Mouse (Mus musculus) CH12.LX (cell line): Measurements from ENCODE around the gene Car10. TPM values are rescaled to one million over a fixed set of nuclear protein-coding genes. Genes with fewer than 3 reads are reported as not detected.

Experiments
- DNase-seq: peaks from one replicate; pipeline ENCODE4 v3.0.0-alpha.2; 2013; ENCODE audit errors: extremely low read depth
- H3K27ac ChIP-seq: 2 replicates; pipeline ENCODE4 v1.5.1; 2012; ENCODE audit warnings: low read depth, mild to moderate bottlenecking, control low read depth, moderate library complexity; ENCODE audit not compliant: insufficient read depth
- H3K27me3 ChIP-seq: replicated peaks from 2 replicates; pipeline ENCODE3; 2012; ENCODE audit warnings: inconsistent platforms
- H3K36me3 ChIP-seq, 2 experiments: replicated peaks in 1 of 2; 2 replicates each; pipeline versions ENCODE3 to v1.6.1; 2012; ENCODE audit warnings: inconsistent platforms in 1 of 2, low read length in 1 of 2, mild to moderate bottlenecking in 1 of 2, mixed read lengths in 1 of 2, moderate library complexity in 1 of 2; ENCODE audit not compliant: control insufficient read depth in 1 of 2, insufficient read depth in 1 of 2
- H3K4me1 ChIP-seq, 2 experiments: 2 replicates each; pipeline ENCODE4 v1.6.1; 2012; ENCODE audit warnings: inconsistent platforms in 1 of 2, moderate library complexity in 1 of 2; ENCODE audit not compliant: insufficient read depth in 2 of 2, control insufficient read depth in 1 of 2
- H3K4me2 ChIP-seq: 2 replicates; pipeline ENCODE4 v1.6.1; 2012; ENCODE audit warnings: low read depth, mild to moderate bottlenecking, control low read depth; ENCODE audit not compliant: poor library complexity, insufficient read depth, severe bottlenecking
- H3K4me3 ChIP-seq, 3 experiments: fragments of 150-350 bp in 1 of 3; sonication (generic) in 1 of 3; replicated peaks in 1 of 3; 2 replicates each; pipeline versions ENCODE3 to v1.5.1; 2011 to 2012; ENCODE audit warnings: low read depth in 2 of 3, low read length in 2 of 3, mild to moderate bottlenecking in 2 of 3, moderate library complexity in 2 of 3, control low read depth in 1 of 3, improper control_type of control experiment in 1 of 3, inconsistent platforms in 1 of 3, mixed read lengths in 1 of 3; ENCODE audit not compliant: poor library complexity in 1 of 3
- H3K79me2 ChIP-seq: replicated peaks from 2 replicates; pipeline ENCODE4 v1.6.1; 2012; ENCODE audit warnings: mild to moderate bottlenecking, moderate library complexity; ENCODE audit not compliant: control insufficient read depth, poor library complexity, insufficient read depth, severe bottlenecking; ENCODE audit errors: extremely low read depth
- H3K9ac ChIP-seq: 2 replicates; pipeline ENCODE4 v1.6.1; 2012; ENCODE audit warnings: low read depth, mild to moderate bottlenecking, control low read depth, moderate library complexity; ENCODE audit not compliant: insufficient read depth
- H3K9me3 ChIP-seq: replicated peaks from 2 replicates; pipeline ENCODE3; 2012; ENCODE audit warnings: low read length, inconsistent platforms, mixed read lengths
- BHLHE40 ChIP-seq: IDR thresholded peaks from 2 replicates; pipeline ENCODE4 v1.6.1; 2011; ENCODE audit warnings: mild to moderate bottlenecking, low read depth, low read length, improper control_type of control experiment
- CHD2 ChIP-seq: IDR thresholded peaks from 2 replicates; pipeline ENCODE4 v1.6.1; 2011; ENCODE audit warnings: low read length, improper control_type of control experiment
- CTCF ChIP-seq, 2 experiments: IDR thresholded peaks in 1 of 2; conservative IDR thresholded peaks in 1 of 2; 2 replicates each; pipeline ENCODE4 v1.5.1; 2011 to 2012; ENCODE audit warnings: low read depth in 2 of 2, low read length in 2 of 2, improper control_type of control experiment in 1 of 2, inconsistent platforms in 1 of 2, mild to moderate bottlenecking in 1 of 2, moderate library complexity in 1 of 2
- ETS1 ChIP-seq: conservative IDR thresholded peaks from 2 replicates; pipeline ENCODE4 v1.6.1; 2012; ENCODE audit warnings: low read depth, mild to moderate bottlenecking, inconsistent platforms, low read length, improper control_type of control experiment, moderate library complexity
- GABPA ChIP-seq: IDR thresholded peaks from 2 replicates; pipeline ENCODE4 v1.6.1; 2012; ENCODE audit warnings: low read depth, low read length, improper control_type of control experiment, inconsistent platforms; ENCODE audit not compliant: insufficient replicate concordance
- JUND ChIP-seq: conservative IDR thresholded peaks from 2 replicates; pipeline ENCODE4 v1.6.1; 2011; ENCODE audit warnings: low read depth, low read length, improper control_type of control experiment
- KAT2A ChIP-seq: IDR thresholded peaks from 2 replicates; pipeline ENCODE4 v1.6.1; 2012; ENCODE audit warnings: low read length, improper control_type of control experiment, inconsistent platforms; ENCODE audit not compliant: insufficient replicate concordance
- MAFK ChIP-seq: IDR thresholded peaks from 2 replicates; pipeline ENCODE4 v1.6.1; 2011; ENCODE audit warnings: low read length, improper control_type of control experiment; ENCODE audit not compliant: insufficient replicate concordance
- MAX ChIP-seq: IDR thresholded peaks from 2 replicates; pipeline ENCODE4 v1.6.1; 2011; ENCODE audit warnings: low read length, improper control_type of control experiment
- MXI1 ChIP-seq: IDR thresholded peaks from 2 replicates; pipeline ENCODE4 v1.6.1; 2011; ENCODE audit warnings: mild to moderate bottlenecking, low read depth, low read length, improper control_type of control experiment
- MYC ChIP-seq: IDR thresholded peaks from 2 replicates; pipeline ENCODE4 v1.6.1; 2011; ENCODE audit warnings: low read depth, mild to moderate bottlenecking, improper control_type of control experiment, low read length
- NELFE ChIP-seq: IDR thresholded peaks from 2 replicates; pipeline ENCODE4 v1.6.1; 2011; ENCODE audit warnings: low read depth, low read length, improper control_type of control experiment
- NRF1 ChIP-seq: IDR thresholded peaks from 2 replicates; pipeline ENCODE4 v1.6.1; 2014; ENCODE audit warnings: low read depth, mild to moderate bottlenecking, inconsistent platforms, low read length, improper control_type of control experiment, moderate library complexity
- PAX5 ChIP-seq: IDR thresholded peaks from 2 replicates; pipeline ENCODE4 v1.6.1; 2012; ENCODE audit warnings: low read length, inconsistent platforms, mixed read lengths
- POLR2A ChIP-seq: IDR thresholded peaks from 2 replicates; pipeline ENCODE4 v1.6.1; 2011; ENCODE audit warnings: low read depth, mild to moderate bottlenecking, improper control_type of control experiment, low read length
- RAD21 ChIP-seq: IDR thresholded peaks from 2 replicates; pipeline ENCODE4 v1.6.1; 2011; ENCODE audit warnings: low read depth, mild to moderate bottlenecking, low read length, improper control_type of control experiment, moderate library complexity
- SIN3A ChIP-seq: IDR thresholded peaks from 2 replicates; pipeline ENCODE4 v1.6.1; 2012; ENCODE audit warnings: low read length, improper control_type of control experiment, inconsistent platforms
- SMC3 ChIP-seq: IDR thresholded peaks from 2 replicates; pipeline ENCODE4 v1.6.1; 2011; ENCODE audit warnings: low read depth, low read length, improper control_type of control experiment
- TCF12 ChIP-seq: IDR thresholded peaks from 2 replicates; pipeline ENCODE4 v1.6.1; 2014; ENCODE audit warnings: low read depth, mild to moderate bottlenecking, inconsistent platforms, low read length, improper control_type of control experiment
- UBTF ChIP-seq: IDR thresholded peaks from 2 replicates; pipeline ENCODE4 v1.6.1; 2012; ENCODE audit warnings: low read depth, mild to moderate bottlenecking, inconsistent platforms, low read length, improper control_type of control experiment, moderate library complexity
- ZKSCAN1 ChIP-seq: IDR thresholded peaks from 2 replicates; pipeline ENCODE4 v1.6.1; 2012; ENCODE audit warnings: low read depth, inconsistent platforms, low read length, improper control_type of control experiment, borderline replicate concordance
- ZNF384 ChIP-seq: IDR thresholded peaks from 2 replicates; pipeline ENCODE4 v1.6.1; 2012; ENCODE audit warnings: low read depth, low read length, improper control_type of control experiment, inconsistent platforms
- dilution Hi-C: fragments of 300-500 bp; cut with MboI; formaldehyde crosslinking; loops from 2 replicates; pipeline ENCODE4 v1.14.3; 2020; ENCODE audit warnings: low sequenced_read_pairs; ENCODE audit not compliant: extremely low pct_unique_long_range_greater_than_20kb, extremely low pct_ligation_motif_present
- in situ Hi-C: fragments of 300-500 bp; cut with MboI; formaldehyde crosslinking; loops from 3 replicates; pipeline ENCODE4 v1.14.3; 2019; ENCODE audit warnings: low sequenced_read_pairs, low pct_ligation_motif_present, low pct_unique_long_range_greater_than_20kb, mixed read lengths
- polyA plus RNA-seq: library from polyadenylated mRNA; unstranded; fragments of >175 nt; gene quantifications from 2 replicates; pipeline ENCODE4 v1.2.1, GENCODE M21; 2012; ENCODE audit warnings: low read depth; ENCODE audit not compliant: insufficient read length
- total RNA-seq, 2 experiments: library from RNA; depleted of rRNA; stranded (reverse); fragments of 300-350 nt in 1 of 2; fragments of >200 nt in 1 of 2; gene quantifications; 2 replicates each; pipeline ENCODE4 v1.2.3; 2012 to 2014

The Car10 gene
- total and polyA plus RNA-seq, 3 experiments, result not detected

DNA sequence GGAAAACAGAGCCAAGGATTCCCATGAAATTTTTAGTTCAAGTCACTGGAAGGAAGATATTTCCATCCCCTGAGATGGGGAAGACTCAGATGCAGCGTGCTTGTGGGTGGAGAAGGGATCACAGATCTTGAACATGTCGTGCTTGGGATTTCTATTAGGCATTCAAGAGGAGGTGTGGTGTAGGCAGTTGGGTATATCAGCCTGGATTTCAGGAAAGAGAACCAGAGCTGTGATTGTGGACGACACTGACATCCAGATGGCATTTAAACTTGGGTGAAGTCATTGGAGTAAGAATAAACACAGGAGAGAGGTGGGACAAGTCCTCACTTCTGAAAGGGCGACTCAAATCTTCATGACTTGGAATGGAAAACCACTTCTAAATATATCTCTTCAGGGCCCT is 490.0 kb downstream of the Car10 start:
- Histone ChIP-seq H3K4me2 (no peak overlapping the region), H3K4me1 (no peaks in the 10 kb centered on the region), H3K9ac (no peak overlapping the region), H3K27ac (no peak overlapping the region), H3K79me2 (no peaks in the 10 kb centered on the region), H3K27me3 (peaks cover 53% of the 10 kb centered on the region), H3K36me3 (no peaks in the 10 kb centered on the region), H3K9me3 (no peaks in the 10 kb centered on the region)
- dilution Hi-C loops (no loop called here), in situ Hi-C loops (no loop called here)
- no peak for DNase-seq
- TF ChIP-seq CHD2 (no peak), SMC3 (no peak), SIN3A (no peak), TCF12 (no peak), NELFE (no peak), MXI1 (no peak), RAD21 (no peak), MYC (no peak), POLR2A (no peak)
- TF ChIP-seq, all 38 proteins: peak for 0
- no peak overlapping the region for H3K4me3 ChIP-seq

DNA sequence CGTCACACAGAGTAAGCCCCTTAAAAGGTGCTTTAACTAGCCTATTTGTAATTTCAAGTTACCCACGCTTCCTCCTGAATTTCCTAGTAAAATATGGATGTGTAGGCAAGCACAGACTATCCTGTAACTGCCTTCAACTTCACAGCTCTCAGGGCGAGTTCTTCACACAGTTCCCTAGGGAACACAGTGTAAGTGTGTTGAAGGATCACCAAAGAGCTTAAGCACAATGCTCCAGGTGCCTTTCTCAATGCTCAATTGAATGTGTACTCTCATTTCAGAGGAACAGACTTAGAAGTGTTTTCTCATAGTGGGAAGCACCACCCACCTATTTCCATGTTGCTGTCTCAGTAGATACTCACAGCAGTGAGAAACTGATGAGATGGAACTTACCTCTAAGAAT is 492.8 kb downstream of the Car10 start:
- dilution Hi-C loops, result no loop called here
- DNase-seq, result no peak
- in situ Hi-C loops, result no loop called here

DNA sequence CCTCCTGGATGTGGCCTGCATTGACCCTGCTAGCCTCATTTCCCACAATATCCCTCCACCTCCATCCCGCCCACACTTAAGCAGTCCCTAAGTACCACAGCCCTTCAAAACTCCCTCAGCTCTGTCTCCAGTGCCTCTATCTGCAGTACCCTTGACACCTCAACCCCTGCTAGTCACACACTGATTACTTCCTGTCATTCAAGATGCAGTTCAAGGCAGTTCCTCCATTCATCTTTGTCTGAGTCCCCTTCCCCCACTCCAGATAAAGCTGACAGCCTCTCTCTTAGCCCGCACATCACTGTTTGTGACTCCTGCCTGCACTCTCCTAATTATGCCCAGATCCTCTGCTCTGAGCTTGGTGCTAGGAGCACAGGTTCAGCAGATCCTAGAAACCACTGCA is 496.2 kb downstream of the Car10 start:
- H3K27me3 ChIP-seq, result peaks cover 42% of the 10 kb centered on the region
- H3K9me3 ChIP-seq, result no peaks in the 10 kb centered on the region
- H3K4me3 ChIP-seq, result no peak overlapping the region
- TF ChIP-seq MAFK (no peak), PAX5 (no peak), ETS1 (no peak), CTCF (conservative IDR thresholded peaks at IDR 0.05 in 1 of 2, IDR thresholded peaks at IDR 0.05 in 1 of 2; ENCODE audit: low read depth in 2 of 2, low read length in 2 of 2) (no peak), NELFE (no peak)
- H3K79me2 ChIP-seq, result no peaks in the 10 kb centered on the region
- dilution Hi-C loops (no loop called here), in situ Hi-C loops (no loop called here)
- H3K4me2 ChIP-seq, result no peak overlapping the region
- H3K36me3 ChIP-seq, result no peaks in the 10 kb centered on the region
- H3K27ac ChIP-seq, result no peak overlapping the region
- DNase-seq, result no peak
- H3K4me1 ChIP-seq, result no peaks in the 10 kb centered on the region
- no peak overlapping the region for H3K9ac ChIP-seq

More for the DNA sequence above, 492.8 kb downstream of the Car10 start:
- H3K79me2 ChIP-seq, result no peaks in the 10 kb centered on the region
- H3K4me3 ChIP-seq, result no peak overlapping the region
- no peak overlapping the region for H3K4me2 ChIP-seq
- H3K4me1 ChIP-seq, result no peaks in the 10 kb centered on the region
- no peaks in the 10 kb centered on the region for H3K9me3 ChIP-seq
- H3K36me3 ChIP-seq, result no peaks in the 10 kb centered on the region
- peaks cover 43% of the 10 kb centered on the region for H3K27me3 ChIP-seq
- no peak overlapping the region for H3K27ac ChIP-seq
- no peak overlapping the region for H3K9ac ChIP-seq
- TF ChIP-seq UBTF (no peak), NRF1 (no peak), ZKSCAN1 (no peak), GABPA (no peak), TCF12 (no peak), MAX (no peak), ZNF384 (no peak), BHLHE40 (no peak), MYC (no peak), PAX5 (no peak), KAT2A (no peak), JUND (no peak)
